Comparison of ENCODE assay signal across 8 mouse cellular contexts in genomic region chr4:117550140-117550851, GRCm38 (mm10). TPM values are rescaled to one million over a fixed set of nuclear protein-coding genes. Genes with fewer than 3 reads are reported as not detected.
DNase-seq lines count a peak whose midpoint lies in the region; ATAC-seq lines count a peak whose summit lies in the region.

Eri3 (plus strand) TSS chr4:117550365.

- DNase-seq in CD4-positive, CD25-positive, alpha-beta regulatory T cell, adult 2 months (ENCODE audit: low read depth, low spot score) = peak; percentile 98
- peak; percentile 72 for DNase-seq in fat pad, adult 2 months (ENCODE audit: extremely low read depth, low read depth, low spot score)
- DNase-seq in kidney, postnatal 10 days = peak; percentile 98
- peak; percentile 96 for DNase-seq in natural killer cell, adult 2 months (ENCODE audit: low spot score in 2 of 2)

- H3K27me3 ChIP-seq in heart, embryonic 13.5 days (replicated peaks) = no peaks in the 10 kb centered on the region
- H3K27me3 ChIP-seq in liver, embryonic 12.5 days (replicated peaks) = no peaks in the 10 kb centered on the region
- H3K27me3 ChIP-seq in stomach, embryonic 15.5 days (replicated peaks) = no peaks in the 10 kb centered on the region

- peak within 1 kb of the TSS; percentile 86 for H3K4me3 ChIP-seq in brown adipose tissue, adult 24 weeks (ENCODE audit: insufficient read depth, low read depth, low read length)
- H3K4me3 ChIP-seq in heart, embryonic 13.5 days = peak within 1 kb of the TSS; percentile 96
- H3K4me3 ChIP-seq in liver, embryonic 12.5 days = peak within 1 kb of the TSS; percentile 77
- H3K4me3 ChIP-seq in stomach, embryonic 15.5 days (replicated peaks) = peak within 1 kb of the TSS; percentile 98

- H3K36me3 ChIP-seq in heart, embryonic 13.5 days = no peaks in the 10 kb centered on the region
- no peaks in the 10 kb centered on the region for H3K36me3 ChIP-seq in liver, embryonic 12.5 days
- 0 out of 2 replicates have a peak, but pooled peaks cover 3% of the 10 kb centered on the region for H3K36me3 ChIP-seq in stomach, embryonic 15.5 days

- ATAC-seq in heart, embryonic 13.5 days (ENCODE audit: extremely low read depth, insufficient number of reproducible peaks, low FRiP score, low TSS enrichment) = peak; percentile 100
- peak; percentile 100 for ATAC-seq in liver, embryonic 12.5 days
- peak; percentile 99 for ATAC-seq in stomach, embryonic 15.5 days (ENCODE audit: insufficient read depth, low FRiP score, low read depth)

- H3K4me2 ChIP-seq in heart, embryonic 13.5 days = peak within 1 kb of the TSS; percentile 87
- H3K4me2 ChIP-seq in liver, embryonic 12.5 days = peak within 1 kb of the TSS; percentile 98
- peak within 1 kb of the TSS; percentile 86 for H3K4me2 ChIP-seq in stomach, embryonic 15.5 days

- H3K27ac ChIP-seq in brown adipose tissue, adult 24 weeks (replicated peaks; ENCODE audit: low read depth, low read length) = no peak within 1 kb of the TSS
- peak within 1 kb of the TSS; percentile 80 for H3K27ac ChIP-seq in heart, embryonic 13.5 days (replicated peaks)
- H3K27ac ChIP-seq in liver, embryonic 12.5 days = peak within 1 kb of the TSS; percentile 78
- peak within 1 kb of the TSS; percentile 79 for H3K27ac ChIP-seq in stomach, embryonic 15.5 days

- whole genome bisulfite sequencing in heart, embryonic 13.5 days = under 1% methylated on average over 50 of the region's 53 CpGs
- WGBS in liver, embryonic 12.5 days (ENCODE audit: insufficient replicate concordance) = under 1% methylated on average over 52 of the region's 53 CpGs
- WGBS in stomach, embryonic 15.5 days = under 1% methylated on average over 52 of the region's 53 CpGs

- peak within 1 kb of the TSS; percentile 94 for H3K9ac ChIP-seq in heart, embryonic 13.5 days
- H3K9ac ChIP-seq in liver, embryonic 12.5 days = peak within 1 kb of the TSS; percentile 82
- H3K9ac ChIP-seq in stomach, embryonic 15.5 days = peak within 1 kb of the TSS; percentile 85

- no peaks in the 10 kb centered on the region for H3K9me3 ChIP-seq in heart, embryonic 13.5 days
- no peaks in the 10 kb centered on the region for H3K9me3 ChIP-seq in liver, embryonic 12.5 days (replicated peaks)
- H3K9me3 ChIP-seq in stomach, embryonic 15.5 days = no peaks in the 10 kb centered on the region

- H3K4me1 ChIP-seq in brown adipose tissue, adult 24 weeks (ENCODE audit: control insufficient read depth, insufficient read depth, insufficient read length, low read length) = peaks cover 5% of the 10 kb centered on the region
- peaks cover 28% of the 10 kb centered on the region for H3K4me1 ChIP-seq in heart, embryonic 13.5 days
- H3K4me1 ChIP-seq in liver, embryonic 12.5 days = peaks cover 25% of the 10 kb centered on the region
- peaks cover 12% of the 10 kb centered on the region; the same call in 1 of the 2 replicates for H3K4me1 ChIP-seq in stomach, embryonic 15.5 days

RNA-seq across cellular contexts. Expression of gene Eri3, which starts in this region (rescaled TPM):
- polyA plus RNA-seq in brown adipose tissue, adult 24 weeks (2012; ENCODE audit: insufficient read depth, insufficient read length, missing spikeins) = 33.0 and 36.3 TPM in 2 replicates
- 102 and 108 TPM in 2 replicates for polyA plus RNA-seq in heart, embryonic 13.5 days (2015; fragmentation: Nextera tagmentation; extraction: Ambion mirVana)
- 53.7 and 57.8 TPM in 2 replicates for polyA plus RNA-seq in liver, embryonic 12.5 days (2016; fragmentation: Nextera tagmentation; extraction: Ambion mirVana)
- polyA plus RNA-seq in stomach, embryonic 15.5 days (2015; fragmentation: Nextera tagmentation; extraction: Ambion mirVana) = 116 and 122 TPM in 2 replicates
